Mouse (Mus musculus) small intestine, adult 2 months (tissue): ENCODE results near the gene Hdgf.

ENCODE experiments used
- CTCF ChIP-seq: fragments of 200-500 bp; IDR thresholded peaks from 2 replicates; pipeline ENCODE4 v1.5.1; 2012; ENCODE audit warnings: low read depth, mild to moderate bottlenecking, control low read depth, inconsistent platforms, low read length, moderate library complexity, mixed read lengths; ENCODE audit not compliant: insufficient replicate concordance, insufficient read length; ENCODE audit errors: extremely low read depth
- POLR2A ChIP-seq: fragments of 200-500 bp; IDR thresholded peaks from 2 replicates; pipeline ENCODE4 v1.6.1; 2012; ENCODE audit warnings: low read depth, mild to moderate bottlenecking, control low read depth, inconsistent platforms, low read length, moderate library complexity

- TF ChIP-seq CTCF (no peak), POLR2A (no peak)
Observed at GRCm38 (mm10) chr3:87959371-87959770, 53.2 kb downstream of the Hdgf start.
